Mouse (Mus musculus) urinary bladder, postnatal 25 days (tissue): Measurements from ENCODE around the gene Tmed8.
"Not testable (repeated sequence)": the region's sequence is repeated elsewhere in the genome, so short reads cannot be mapped to it uniquely, and the experiment has no call there.

Experiments
- DNase-seq: peaks from one replicate; pipeline ENCODE4 v3.0.0; 2022; ENCODE audit warnings: low spot score

Tmed8 gene

GRCm38 (mm10) chr12:87160310-87160709 is 39.9 kb downstream of the Tmed8 start:
- DNase-seq, result no peak

GRCm38 (mm10) chr12:87158099-87158498 is 42.2 kb downstream of the Tmed8 start:
- DNase-seq, result no peak

GRCm38 (mm10) chr12:87157361-87157760 is 42.9 kb downstream of the Tmed8 start:
- DNase-seq, result no peak

- not testable (repeated sequence) for DNase-seq
Measured at GRCm38 (mm10) chr12:87154448-87154847, 45.8 kb downstream of the Tmed8 start.

GRCm38 (mm10) chr12:87149471-87149870 is 50.8 kb downstream of the Tmed8 start:
- DNase-seq, result no peak

- no peak for DNase-seq
Measured at GRCm38 (mm10) chr12:87148136-87148535, 52.1 kb downstream of the Tmed8 start.

GRCm38 (mm10) chr12:87147395-87148089 is 52.7 kb downstream of the Tmed8 start, which contains the start of gene Pomt2:
Gene Pomt2 (minus strand): TSS chr12:87147968.
- DNase-seq, result peak; percentile 83

GRCm38 (mm10) chr12:87146966-87147365 is 53.3 kb downstream of the Tmed8 start, which contains the start of gene Gstz1:
Gene Gstz1 (plus strand): TSS chr12:87147165.
- peak; percentile 84 for DNase-seq

GRCm38 (mm10) chr12:87142156-87142555 is 58.1 kb downstream of the Tmed8 start:
- no peak for DNase-seq

GRCm38 (mm10) chr12:87138768-87139167 is 61.5 kb downstream of the Tmed8 start:
- no peak for DNase-seq

GRCm38 (mm10) chr12:87138342-87138701 is 61.9 kb downstream of the Tmed8 start:
- no peak for DNase-seq

- DNase-seq, result no peak
Measured at GRCm38 (mm10) chr12:87137439-87138341, 62.6 kb downstream of the Tmed8 start.

- no peak for DNase-seq
Measured at GRCm38 (mm10) chr12:87132784-87133183, 67.5 kb downstream of the Tmed8 start.

- no peak for DNase-seq
Measured at GRCm38 (mm10) chr12:87132210-87132609, 68.0 kb downstream of the Tmed8 start.

- no peak for DNase-seq
Measured at GRCm38 (mm10) chr12:87131619-87132018, 68.6 kb downstream of the Tmed8 start.

GRCm38 (mm10) chr12:87131181-87131580 is 69.1 kb downstream of the Tmed8 start:
- DNase-seq, result no peak

- no peak for DNase-seq
Measured at GRCm38 (mm10) chr12:87130224-87130623, 70.0 kb downstream of the Tmed8 start.

- no peak for DNase-seq
Measured at GRCm38 (mm10) chr12:87127256-87127655, 73.0 kb downstream of the Tmed8 start.

- no peak for DNase-seq
Measured at GRCm38 (mm10) chr12:87121918-87122589, 78.2 kb downstream of the Tmed8 start.
